Mouse (Mus musculus) forebrain, embryonic 14.5 days (tissue): ENCODE measurements around the gene Gtf2i. TPM values are rescaled to one million over a fixed set of nuclear protein-coding genes. Genes with fewer than 3 reads are reported as not detected.

Experiments
- ATAC-seq: fragments of 200-750 bp; cut with Nextera tagmentation; 2 replicates; pipeline ENCODE4 v1.8.0; 2017; ENCODE audit warnings: mild to moderate bottlenecking, moderate library complexity
- DNase-seq: peaks from one replicate; pipeline ENCODE4 v3.0.0-alpha.2; 2015; ENCODE audit warnings: low spot score
- H3K27ac ChIP-seq: fragments of 300-500 bp; sonication (generic); 2 replicates; pipeline ENCODE4 v1.5.1; 2014; ENCODE audit warnings: low read depth, mild to moderate bottlenecking, control low read depth, low read length, moderate library complexity
- H3K27me3 ChIP-seq: fragments of 300-500 bp; sonication (generic); replicated peaks from 2 replicates; pipeline ENCODE4 v1.6.1; 2014; ENCODE audit warnings: low read length, control low read depth, mixed read lengths; ENCODE audit not compliant: control insufficient read depth, insufficient read depth
- H3K36me3 ChIP-seq: fragments of 300-500 bp; sonication (generic); 2 replicates; pipeline ENCODE4 v1.6.1; 2014; ENCODE audit warnings: low read length, control low read depth; ENCODE audit not compliant: control insufficient read depth, insufficient read depth
- H3K4me1 ChIP-seq: fragments of 300-500 bp; sonication (generic); 2 replicates; pipeline ENCODE4 v1.6.1; 2014; ENCODE audit warnings: antibody characterized with exemption, low read length, control low read depth; ENCODE audit not compliant: control insufficient read depth, insufficient read depth
- H3K4me2 ChIP-seq: fragments of 300-500 bp; sonication (generic); 2 replicates; pipeline ENCODE4 v1.6.1; 2014; ENCODE audit warnings: mild to moderate bottlenecking, control low read depth, low read length
- H3K4me3 ChIP-seq: fragments of 300-500 bp; sonication (generic); 2 replicates; pipeline ENCODE4 v1.5.1; 2014; ENCODE audit warnings: low read depth, low read length, control low read depth
- H3K9ac ChIP-seq: fragments of 300-500 bp; sonication (generic); 2 replicates; pipeline ENCODE4 v1.6.1; 2014; ENCODE audit warnings: mild to moderate bottlenecking, low read length, control low read depth, moderate library complexity
- H3K9me3 ChIP-seq: fragments of 300-500 bp; sonication (generic); replicated peaks from 2 replicates; pipeline ENCODE4 v1.6.1; 2016; ENCODE audit warnings: low read length, control low read depth, mixed read lengths; ENCODE audit not compliant: control insufficient read depth
- WGBS: fragments of 180-500 bp; shearing (Covaris S2); extraction: QIAGEN DNeasy Blood & Tissue Kit; methylation state at CpG from one replicate; pipeline ENCODE4 v1.1.7; 2014; 5-methylcytosine and 5-hydroxymethylcytosine counted together
- polyA plus RNA-seq: library from polyadenylated mRNA; unstranded; fragments of >200 nt; fragmentation: Nextera tagmentation; extraction: Ambion mirVana; gene quantifications from 2 replicates; pipeline ENCODE4 v1.2.1, GENCODE M21; 2014

The Gtf2i gene
- polyA plus RNA-seq, 1 experiment from 2014 or later: 111 TPM

DNA sequence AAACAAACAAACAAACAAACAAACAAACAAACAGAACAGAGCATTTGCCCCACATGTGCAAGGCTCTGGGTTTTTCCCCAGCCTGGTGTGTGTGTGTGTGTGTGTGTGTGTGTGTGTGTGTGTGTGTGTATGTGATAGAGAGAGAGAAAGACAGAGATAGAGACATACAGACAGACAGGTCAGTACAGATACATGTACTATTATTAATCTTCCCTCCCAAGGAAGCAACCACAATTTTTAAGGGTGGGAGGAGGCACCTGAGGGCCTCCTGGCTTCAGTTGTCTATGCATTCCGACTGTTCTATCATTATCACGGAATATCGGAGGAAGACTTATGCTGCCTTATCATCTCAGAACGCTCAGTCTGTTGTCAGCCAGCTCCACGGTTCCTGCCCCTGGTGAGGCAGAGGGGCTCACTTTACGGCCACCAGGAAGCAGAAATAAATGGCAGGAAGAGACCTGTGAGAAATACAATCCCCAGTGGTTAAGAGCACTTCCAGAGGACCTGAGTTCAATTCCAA, 14.0 kb upstream of the Gtf2i start:
- Histone ChIP-seq H3K4me3 (no peak overlapping the region), H3K4me1 (no peaks in the 10 kb centered on the region), H3K4me2 (no peak overlapping the region), H3K9ac (no peak overlapping the region), H3K27me3 (no peaks in the 10 kb centered on the region), H3K9me3 (no peaks in the 10 kb centered on the region), H3K36me3 (no peaks in the 10 kb centered on the region), H3K27ac (no peak overlapping the region)
- ATAC-seq: no peak
- WGBS: 92% methylated on average over 6 of the region's 6 CpGs
- DNase-seq: no peak

DNA sequence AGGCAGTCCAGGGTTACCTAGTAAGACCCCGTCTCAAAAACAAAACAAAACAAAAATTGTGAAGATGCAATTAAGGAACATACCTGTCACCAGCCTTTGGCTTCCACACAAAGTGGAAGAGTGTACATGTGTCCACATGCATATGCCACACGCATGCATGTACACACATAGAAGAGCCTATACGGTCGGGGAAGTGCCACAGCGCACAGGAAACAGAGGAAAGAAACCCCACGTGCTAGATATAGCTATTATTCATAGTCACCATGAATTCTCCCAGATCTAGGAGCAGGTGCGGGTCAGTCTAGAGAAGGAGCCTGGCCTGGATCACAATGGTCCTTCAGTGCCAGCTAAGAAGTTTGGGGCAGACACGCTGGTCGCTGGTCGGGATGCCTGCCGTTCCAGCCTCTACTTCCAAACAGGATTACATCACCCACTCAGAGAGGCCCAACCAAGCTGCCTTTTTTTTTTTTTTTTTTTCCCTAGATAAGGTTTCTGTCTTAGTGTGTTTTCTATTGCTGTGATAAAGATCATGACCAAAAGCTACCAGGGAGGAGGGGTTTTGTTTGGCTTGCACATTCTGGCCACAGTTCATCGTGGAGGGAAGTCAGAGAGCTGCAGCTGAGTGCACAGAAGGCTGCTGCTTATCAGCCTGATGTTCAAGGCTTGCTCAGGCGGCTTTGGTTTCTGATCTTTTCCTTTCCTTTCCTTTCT, 11.5 kb upstream of the Gtf2i start:
- H3K27ac ChIP-seq: no peak overlapping the region
- ATAC-seq (no peak), DNase-seq (no peak)
- no peaks in the 10 kb centered on the region for H3K4me1 ChIP-seq
- H3K4me2 ChIP-seq: no peak overlapping the region
- H3K9me3 ChIP-seq: no peaks in the 10 kb centered on the region
- WGBS: 73% methylated on average over 13 of the region's 13 CpGs
- H3K27me3 ChIP-seq: no peaks in the 10 kb centered on the region
- H3K36me3 ChIP-seq: no peaks in the 10 kb centered on the region
- H3K9ac ChIP-seq: no peak overlapping the region
- no peak overlapping the region for H3K4me3 ChIP-seq

DNA sequence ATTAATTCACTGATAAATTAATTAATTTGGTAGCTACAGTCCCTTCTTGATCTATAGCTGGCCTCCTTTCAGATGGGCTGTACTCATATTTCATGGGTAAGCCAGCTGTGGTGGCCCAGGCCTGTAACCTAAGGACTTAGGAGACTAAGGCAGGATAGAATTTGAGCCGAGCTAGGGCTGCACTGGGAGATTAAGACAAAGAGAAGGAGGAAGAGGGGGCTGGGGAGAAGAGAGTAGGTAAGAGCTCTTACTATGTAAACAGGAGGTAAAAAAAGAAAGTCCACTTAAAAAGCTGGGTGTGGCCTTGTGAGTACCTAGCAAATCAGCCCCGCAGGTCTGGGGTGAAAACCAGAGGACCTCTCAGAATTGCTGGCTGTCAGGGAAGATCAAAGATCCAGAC, 9.3 kb upstream of the Gtf2i start:
- Histone ChIP-seq H3K4me2 (no peak overlapping the region), H3K36me3 (no peaks in the 10 kb centered on the region), H3K9me3 (no peaks in the 10 kb centered on the region), H3K4me3 (no peak overlapping the region), H3K9ac (no peak overlapping the region), H3K4me1 (no peaks in the 10 kb centered on the region), H3K27ac (no peak overlapping the region), H3K27me3 (no peaks in the 10 kb centered on the region)
- ATAC-seq (no peak), DNase-seq (no peak)
- WGBS: 40% methylated on average over 2 of the region's 2 CpGs

DNA sequence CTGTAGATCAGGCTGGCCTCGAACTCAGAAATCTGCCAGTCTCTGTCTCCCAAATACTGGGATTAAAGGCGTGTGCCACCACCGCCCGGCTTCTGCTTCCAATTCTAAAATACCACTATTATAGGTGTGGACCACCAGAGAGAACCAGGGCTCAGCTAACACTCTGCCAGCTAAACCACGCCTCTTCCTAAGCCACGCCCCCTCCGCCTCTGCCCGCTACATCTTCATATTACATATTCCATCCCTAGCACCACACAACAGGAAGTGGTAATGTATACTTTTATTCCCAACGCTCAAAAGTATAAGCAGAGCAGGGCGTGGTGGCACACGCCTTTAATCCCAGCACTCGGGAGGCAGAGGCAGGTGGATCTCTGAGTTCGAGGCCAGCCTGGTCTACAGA, 8.8 kb upstream of the Gtf2i start:
- no peak overlapping the region for H3K4me2 ChIP-seq
- ATAC-seq (no peak), DNase-seq (no peak)
- H3K27me3 ChIP-seq: no peaks in the 10 kb centered on the region
- no peak overlapping the region for H3K9ac ChIP-seq
- H3K36me3 ChIP-seq: no peaks in the 10 kb centered on the region
- H3K4me3 ChIP-seq: no peak overlapping the region
- no peaks in the 10 kb centered on the region for H3K4me1 ChIP-seq
- no peak overlapping the region for H3K27ac ChIP-seq
- 90% methylated on average over 13 of the region's 13 CpGs for WGBS
- H3K9me3 ChIP-seq: no peaks in the 10 kb centered on the region

DNA sequence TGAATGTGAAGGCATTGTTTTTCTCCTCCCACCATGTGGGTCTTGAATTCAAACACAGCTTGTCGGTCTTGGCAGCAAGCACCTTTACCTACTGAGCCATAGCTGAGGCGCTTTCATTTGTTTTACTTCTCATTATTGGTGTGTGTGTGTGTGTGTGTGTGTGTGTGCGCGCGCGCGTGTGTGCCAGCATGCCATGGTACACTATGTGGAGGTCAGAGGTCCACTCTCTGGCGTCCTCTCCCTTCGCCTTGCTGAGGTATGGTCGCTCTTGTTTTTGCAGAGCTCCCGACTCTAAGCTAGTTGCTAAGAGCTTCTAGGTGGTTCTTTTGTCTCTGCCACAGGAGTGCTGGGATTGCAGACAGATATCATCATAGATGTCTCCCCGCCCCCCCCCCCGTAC, 7.8 kb upstream of the Gtf2i start:
- Histone ChIP-seq H3K4me2 (no peak overlapping the region), H3K36me3 (no peaks in the 10 kb centered on the region), H3K27ac (no peak overlapping the region), H3K9ac (no peak overlapping the region), H3K4me1 (no peaks in the 10 kb centered on the region), H3K9me3 (no peaks in the 10 kb centered on the region), H3K27me3 (no peaks in the 10 kb centered on the region), H3K4me3 (no peak overlapping the region)
- DNase-seq (no peak), ATAC-seq (no peak)
- 89% methylated on average over 13 of the region's 13 CpGs for WGBS

DNA sequence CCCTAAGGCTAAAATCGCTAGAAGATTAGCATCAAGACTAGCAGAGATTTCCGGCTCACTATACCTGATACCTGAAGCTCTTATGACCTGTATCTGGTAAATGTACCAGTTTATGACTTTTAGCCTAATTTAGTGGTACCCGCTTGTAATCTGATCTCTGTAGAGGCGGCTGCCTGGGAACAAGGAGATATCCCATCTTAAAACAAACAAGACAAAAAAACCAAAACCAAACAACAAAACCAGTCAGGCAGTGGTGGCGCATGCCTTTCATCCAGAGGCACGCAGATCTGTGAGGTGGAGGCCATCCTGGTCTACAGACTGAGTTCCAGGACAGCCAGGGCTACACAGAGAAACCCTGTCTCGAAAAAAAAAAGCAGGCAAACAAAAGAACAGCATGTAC, 7.1 kb upstream of the Gtf2i start:
- no peak overlapping the region for H3K4me3 ChIP-seq
- no peak overlapping the region for H3K27ac ChIP-seq
- no peaks in the 10 kb centered on the region for H3K36me3 ChIP-seq
- H3K9me3 ChIP-seq: no peaks in the 10 kb centered on the region
- H3K4me1 ChIP-seq: 0 out of 2 replicates have a peak, but pooled peaks cover 3% of the 10 kb centered on the region
- no peak overlapping the region for H3K4me2 ChIP-seq
- no peak overlapping the region for H3K9ac ChIP-seq
- 67% methylated on average over 7 of the region's 7 CpGs for WGBS
- no peak for ATAC-seq
- DNase-seq: no peak
- no peaks in the 10 kb centered on the region for H3K27me3 ChIP-seq

DNA sequence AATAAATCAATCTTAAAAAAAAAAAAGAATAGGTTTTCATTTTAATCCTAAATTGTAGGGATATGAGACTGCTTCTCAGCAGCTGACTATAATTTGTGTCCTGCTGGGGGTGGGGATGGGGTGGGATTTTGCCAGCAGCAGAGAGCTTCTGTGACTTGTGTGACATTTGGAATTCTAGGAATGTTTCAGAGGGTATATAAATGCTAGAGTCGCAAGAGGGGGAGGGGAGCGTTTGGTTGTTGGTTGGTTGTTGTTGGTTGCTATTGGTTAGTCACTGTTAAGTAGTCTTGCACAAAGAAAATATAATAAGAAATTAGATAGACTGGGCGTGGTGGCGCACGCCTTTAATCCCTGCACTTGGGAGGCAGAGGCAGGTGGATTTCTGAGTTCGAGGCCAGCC, 4.3 kb upstream of the Gtf2i start:
- H3K27ac ChIP-seq: no peak overlapping the region
- no peak overlapping the region for H3K4me2 ChIP-seq
- no peaks in the 10 kb centered on the region for H3K27me3 ChIP-seq
- no peak for ATAC-seq
- 95% methylated on average over 6 of the region's 6 CpGs for WGBS
- no peak overlapping the region for H3K9ac ChIP-seq
- no peak overlapping the region for H3K4me3 ChIP-seq
- DNase-seq: no peak
- H3K9me3 ChIP-seq: no peaks in the 10 kb centered on the region
- no peaks in the 10 kb centered on the region for H3K36me3 ChIP-seq
- H3K4me1 ChIP-seq: peaks cover 11% of the 10 kb centered on the region; the same call in 1 of the 2 replicates

DNA sequence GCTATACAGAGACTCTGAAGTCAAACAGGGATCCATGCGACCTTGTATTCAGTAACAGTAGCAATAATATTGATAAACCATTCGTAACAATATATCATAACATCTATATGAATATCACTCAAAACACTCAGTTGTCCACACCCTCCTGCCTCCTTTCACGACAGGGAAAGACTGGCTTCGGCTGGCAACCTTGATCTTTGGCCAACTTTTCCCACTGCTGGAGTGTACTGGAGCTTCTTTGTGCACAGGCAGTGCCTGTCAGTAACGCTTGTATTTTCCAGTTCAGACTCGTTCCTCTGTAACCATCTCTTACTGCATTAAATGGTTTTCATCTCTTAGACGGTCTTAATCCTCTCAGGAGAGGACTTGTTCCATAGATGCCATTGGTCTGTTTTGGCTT, 2.2 kb upstream of the Gtf2i start:
- DNase-seq: peak; percentile 63
- H3K27ac ChIP-seq: no peak overlapping the region
- no peaks in the 10 kb centered on the region for H3K9me3 ChIP-seq
- H3K9ac ChIP-seq: no peak overlapping the region
- no peak overlapping the region for H3K4me3 ChIP-seq
- no peak overlapping the region for H3K4me2 ChIP-seq
- H3K4me1 ChIP-seq: peaks cover 17% of the 10 kb centered on the region
- no peaks in the 10 kb centered on the region for H3K27me3 ChIP-seq
- 37% methylated on average over 7 of the region's 7 CpGs for WGBS
- no peak for ATAC-seq
- no peaks in the 10 kb centered on the region for H3K36me3 ChIP-seq

DNA sequence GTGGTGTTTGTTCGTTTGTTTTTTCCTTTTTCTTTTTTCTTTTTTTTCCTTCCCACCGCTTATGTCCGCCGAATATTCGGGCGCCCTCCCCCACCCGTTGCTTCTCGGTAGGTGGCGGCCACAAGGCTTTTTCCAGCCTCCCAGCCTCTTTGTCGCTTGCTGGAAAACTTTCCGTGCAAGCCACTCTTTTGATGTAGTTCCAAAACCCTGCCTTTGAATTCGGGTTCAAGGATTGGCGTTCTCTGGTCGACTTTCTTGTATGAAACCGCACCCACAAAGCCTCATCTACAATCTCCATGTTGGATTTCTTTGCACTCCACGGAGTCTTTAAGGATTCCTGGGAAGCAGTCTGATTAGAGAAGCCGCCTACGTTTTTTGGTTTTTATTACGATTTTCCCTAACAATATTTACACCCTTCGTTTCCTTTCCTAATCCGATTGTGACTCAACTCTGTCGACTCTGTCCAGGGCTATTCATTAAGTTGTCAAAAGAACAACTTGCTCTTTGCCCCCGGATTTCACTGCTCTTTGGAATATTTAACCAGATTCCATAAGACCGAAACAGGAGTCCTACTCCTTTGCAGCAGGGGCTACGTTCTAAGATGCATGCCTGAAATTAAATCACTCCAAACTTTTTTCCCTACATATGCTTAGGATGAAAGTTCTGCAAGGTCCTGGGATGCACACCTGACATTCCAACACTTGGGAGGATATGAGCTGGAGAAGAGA, 1.2 kb upstream of the Gtf2i start:
- ATAC-seq: no peak
- under 1% methylated on average over 25 of the region's 25 CpGs for WGBS

More for the DNA sequence above, 1.2 kb upstream of the Gtf2i start:
- Histone ChIP-seq H3K36me3 (peaks cover 8% of the 10 kb centered on the region), H3K27ac (peak overlapping the region; percentile 99), H3K9ac (peak overlapping the region; percentile 72), H3K27me3 (no peaks in the 10 kb centered on the region), H3K4me3 (peak overlapping the region; percentile 89), H3K9me3 (no peaks in the 10 kb centered on the region), H3K4me2 (peak overlapping the region; percentile 65), H3K4me1 (peaks cover 17% of the 10 kb centered on the region)
- peak; percentile 85 for DNase-seq
